Mouse (Mus musculus) brain, adult 2 months (tissue): ENCODE results near the gene Sele.

Source experiments
- DNase-seq: peaks from one replicate; pipeline ENCODE4 v3.0.0; 2011; ENCODE audit warnings: low read depth, low spot score

Gene Sele

GRCm38 (mm10) chr1:164072001-164072400 lies 24.0 kb downstream of the Sele start:
- DNase-seq: no peak

GRCm38 (mm10) chr1:164073091-164073490 lies 25.1 kb downstream of the Sele start:
- DNase-seq: no peak

- no peak for DNase-seq
Observed at GRCm38 (mm10) chr1:164073803-164074202, 25.8 kb downstream of the Sele start.

- DNase-seq: no peak
Observed at GRCm38 (mm10) chr1:164074606-164075140, 26.6 kb downstream of the Sele start.

- no peak for DNase-seq
Observed at GRCm38 (mm10) chr1:164075416-164075815, 27.4 kb downstream of the Sele start.

GRCm38 (mm10) chr1:164076441-164076840 lies 28.4 kb downstream of the Sele start:
- no peak for DNase-seq

- no peak for DNase-seq
Observed at GRCm38 (mm10) chr1:164077031-164077430, 29.0 kb downstream of the Sele start.

GRCm38 (mm10) chr1:164078323-164078741 lies 30.3 kb downstream of the Sele start:
- DNase-seq: no peak

- DNase-seq: no peak
Observed at GRCm38 (mm10) chr1:164079091-164079490, 31.1 kb downstream of the Sele start.

GRCm38 (mm10) chr1:164083046-164083445 lies 35.0 kb downstream of the Sele start:
- DNase-seq: no peak

GRCm38 (mm10) chr1:164086797-164087196 lies 38.8 kb downstream of the Sele start:
- no peak for DNase-seq

- no peak for DNase-seq
Observed at GRCm38 (mm10) chr1:164087872-164088271, 39.8 kb downstream of the Sele start.

- DNase-seq: no peak
Observed at GRCm38 (mm10) chr1:164096780-164097179, 48.7 kb downstream of the Sele start.

GRCm38 (mm10) chr1:164097911-164098310 lies 49.9 kb downstream of the Sele start:
- no peak for DNase-seq

GRCm38 (mm10) chr1:164098372-164098771 lies 50.3 kb downstream of the Sele start:
- DNase-seq: no peak
